Mouse (Mus musculus): Measurements from ENCODE around the gene C2cd2l. TPM values are rescaled to one million over a fixed set of nuclear protein-coding genes. Genes with fewer than 3 reads are reported as not detected.
A peak's percentile ranks its signal among the peaks of the same experiment; 100 is the strongest.
"Not testable (repeated sequence)": the region's sequence is repeated elsewhere in the genome, so short reads cannot be mapped to it uniquely, and the experiment has no call there.

C2cd2l gene
- 46.1 and 54.8 TPM in 2 replicates for total RNA-seq (2015; ENCODE audit: low replicate concordance)
- total RNA-seq (2017; ENCODE audit: low replicate concordance): 70.0 and 83.0 TPM in 2 replicates

DNA sequence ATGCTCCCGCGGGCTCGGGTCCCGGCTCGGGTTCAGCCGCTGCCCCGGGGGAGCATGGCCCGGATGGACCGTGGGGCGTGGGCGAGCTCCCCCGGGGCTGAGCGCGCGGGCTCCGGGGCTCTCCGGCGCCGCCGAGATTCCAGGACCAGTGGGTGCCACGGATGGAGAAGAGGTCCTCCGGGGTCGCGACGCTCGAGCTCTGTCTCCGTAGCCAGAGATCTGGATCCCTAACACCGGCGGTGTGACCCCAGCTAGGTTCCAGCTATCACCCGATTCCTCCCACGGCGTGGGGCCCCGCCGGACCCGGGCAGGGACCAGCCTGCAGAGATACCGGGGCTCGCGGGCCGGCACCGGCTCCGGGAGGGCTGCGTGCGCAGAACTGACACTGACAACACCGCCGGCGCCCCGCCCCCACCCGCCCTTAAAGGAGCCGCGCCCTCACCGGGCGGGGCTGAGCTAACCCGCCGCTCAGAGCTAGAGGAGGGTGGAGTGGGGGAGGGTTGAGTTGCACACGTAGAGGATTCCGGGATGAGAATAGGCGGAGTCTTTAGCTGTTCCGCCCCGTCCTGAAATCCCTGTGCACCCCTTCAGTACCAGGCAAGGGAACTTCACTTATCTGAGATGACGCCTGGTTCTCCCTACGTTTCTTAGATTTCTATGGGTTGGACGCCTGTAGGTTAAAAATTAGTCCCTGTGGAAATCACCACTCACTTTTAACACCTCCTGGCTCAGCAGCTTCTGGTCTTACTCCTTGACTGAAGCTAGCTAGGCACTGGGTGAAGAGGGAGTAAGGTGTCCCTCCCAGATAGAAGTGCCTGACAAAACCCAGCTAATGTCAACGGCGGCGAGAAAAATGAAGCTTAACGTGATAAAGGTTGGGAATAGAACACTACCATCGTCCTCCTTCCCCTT lies at the start of gene C2cd2l:
TSS of gene C2cd2l (minus strand) at position 399 of the 912 bp plus-strand sequence.
- peak; percentile 89 for ATAC-seq (replicated peaks; ENCODE audit: low FRiP score, poor library complexity, severe bottlenecking)

DNA sequence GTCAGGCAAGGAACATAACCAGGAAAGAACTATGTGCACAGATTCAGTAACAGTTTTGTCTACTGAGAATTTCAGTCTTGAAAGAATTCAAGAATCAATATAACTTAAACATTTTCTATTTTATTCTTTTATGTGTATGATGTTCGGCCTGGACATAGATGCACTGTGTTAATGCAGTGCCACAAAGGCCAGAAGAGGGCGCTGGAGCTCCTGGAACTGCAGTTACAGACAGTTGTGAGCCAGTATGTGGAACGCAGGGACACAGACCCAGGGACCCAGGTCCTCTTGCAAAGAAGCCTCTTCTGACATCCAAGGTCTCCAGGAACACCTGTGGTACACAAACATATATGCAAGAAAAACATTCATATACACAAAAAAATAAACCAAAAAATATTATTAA lies 44.4 kb upstream of the C2cd2l start:
- no peak for ATAC-seq (replicated peaks; ENCODE audit: low FRiP score, poor library complexity, severe bottlenecking)

DNA sequence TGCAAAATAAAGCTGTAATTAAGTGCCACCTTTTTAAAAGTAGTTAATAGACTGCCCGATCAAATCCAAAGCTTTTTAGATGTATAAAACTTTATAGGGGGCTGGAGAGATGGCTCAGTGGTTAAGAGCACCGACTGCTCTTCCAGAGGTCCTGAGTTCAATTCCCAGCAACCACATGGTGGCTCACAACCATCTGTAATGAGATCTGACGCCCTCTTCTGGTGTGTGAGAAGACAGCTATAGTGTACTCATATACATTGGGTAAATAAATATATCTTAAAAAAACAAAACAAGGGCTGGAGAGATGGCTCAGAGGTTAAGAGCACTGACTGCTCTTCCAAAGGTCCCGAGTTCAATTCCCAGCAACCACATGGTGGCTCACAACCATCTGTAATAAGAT lies 41.8 kb upstream of the C2cd2l start:
- ATAC-seq (replicated peaks; ENCODE audit: low FRiP score, poor library complexity, severe bottlenecking): not testable (repeated sequence)

DNA sequence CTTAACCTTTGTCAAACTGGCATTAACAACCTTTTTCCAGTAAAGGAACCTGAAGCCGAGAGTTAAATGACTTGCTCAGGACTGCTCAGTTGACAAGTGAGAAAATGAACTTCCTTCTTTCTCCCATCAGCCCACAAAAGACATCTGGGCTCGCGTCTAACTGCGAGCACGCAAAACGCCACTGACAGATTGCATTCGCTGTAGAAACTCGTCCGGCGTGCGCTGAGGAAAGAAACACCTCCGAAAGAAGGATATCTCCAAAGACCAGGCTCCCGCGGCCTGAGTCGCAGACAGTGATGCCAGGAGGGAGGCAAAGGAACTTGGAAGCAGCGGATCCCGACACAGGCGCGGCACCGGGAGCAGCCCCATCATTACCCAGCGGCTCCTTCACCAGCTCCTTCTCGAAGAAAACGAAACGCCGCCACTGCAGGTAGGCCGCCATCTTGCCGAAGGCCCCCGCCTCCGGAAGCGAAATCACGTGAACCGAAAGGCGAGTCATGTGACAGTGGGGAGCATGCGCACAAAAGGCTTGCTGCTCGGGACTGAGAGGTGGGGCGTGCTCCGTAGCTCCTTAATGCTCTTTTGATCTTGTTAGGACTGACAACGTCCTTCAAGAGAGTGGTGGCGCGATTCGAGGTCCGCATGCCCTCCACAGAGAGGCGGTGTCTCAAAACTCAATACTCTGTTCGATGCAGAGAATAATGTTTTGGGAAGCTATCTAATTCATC lies 41.3 kb upstream of the C2cd2l start, which contains the start of gene Vps11:
TSS of gene Vps11 (minus strand) at position 481 of the 728 bp plus-strand sequence.
- ATAC-seq (replicated peaks; ENCODE audit: low FRiP score, poor library complexity, severe bottlenecking): peak; percentile 94

DNA sequence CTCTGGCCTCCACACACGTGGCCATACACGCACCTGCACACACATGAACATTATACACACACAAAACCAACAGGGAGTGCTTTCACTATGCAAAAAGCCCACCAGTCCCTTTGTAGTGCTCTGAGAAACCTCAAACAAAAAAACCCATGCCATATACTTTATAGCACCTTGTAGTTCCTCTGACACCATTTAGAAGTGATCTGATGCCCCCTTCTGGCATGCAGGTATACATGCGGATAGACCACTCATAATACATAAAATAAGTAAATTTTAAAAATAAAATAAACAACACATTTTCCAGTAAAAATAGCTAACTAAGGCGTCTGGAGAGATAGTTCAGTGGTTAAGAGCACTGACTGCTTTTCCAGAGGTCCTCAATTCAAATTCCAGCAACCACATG lies 37.1 kb upstream of the C2cd2l start:
- peak; percentile 60 for ATAC-seq (replicated peaks; ENCODE audit: low FRiP score, poor library complexity, severe bottlenecking)

DNA sequence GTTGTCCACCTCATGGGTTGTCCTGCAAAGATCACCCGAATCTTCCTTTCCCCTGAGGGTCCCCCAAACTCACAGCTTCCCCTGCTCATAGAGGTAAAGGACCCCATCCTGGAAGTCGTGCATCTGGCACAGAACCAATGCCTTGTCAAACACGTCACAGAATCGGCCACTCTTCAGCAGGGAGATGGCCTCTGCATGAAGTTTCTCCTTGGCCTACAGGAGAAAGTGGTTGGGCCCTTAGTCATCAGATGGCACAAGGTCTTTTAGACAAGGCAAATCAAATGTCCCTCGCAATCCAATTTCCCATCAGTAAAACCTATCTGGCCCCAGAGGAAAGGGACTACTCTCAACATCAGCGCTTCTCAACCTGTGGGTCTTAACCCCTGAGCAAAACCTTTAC lies 33.1 kb upstream of the C2cd2l start:
- no peak for ATAC-seq (replicated peaks; ENCODE audit: low FRiP score, poor library complexity, severe bottlenecking)

DNA sequence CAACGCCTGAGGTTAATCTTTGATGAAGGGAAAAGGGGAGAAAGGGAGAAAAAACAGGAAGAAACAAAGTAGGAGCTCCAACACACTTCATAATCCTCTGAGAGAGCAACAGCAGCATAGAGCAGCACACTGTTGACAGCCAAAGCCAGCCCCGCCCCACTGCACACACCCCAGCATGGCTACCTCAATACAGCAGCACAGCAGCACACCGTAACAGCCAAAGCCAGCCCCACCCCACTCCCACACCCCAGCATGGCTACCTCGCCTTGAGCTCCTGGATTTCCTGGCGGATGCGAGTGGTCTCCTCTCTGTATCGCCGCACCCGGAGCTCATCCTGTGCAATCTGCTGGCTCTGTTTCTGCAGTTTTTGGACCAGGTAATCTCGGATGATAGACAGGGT lies 32.3 kb upstream of the C2cd2l start:
- peak; percentile 59 for ATAC-seq (replicated peaks; ENCODE audit: low FRiP score, poor library complexity, severe bottlenecking)

DNA sequence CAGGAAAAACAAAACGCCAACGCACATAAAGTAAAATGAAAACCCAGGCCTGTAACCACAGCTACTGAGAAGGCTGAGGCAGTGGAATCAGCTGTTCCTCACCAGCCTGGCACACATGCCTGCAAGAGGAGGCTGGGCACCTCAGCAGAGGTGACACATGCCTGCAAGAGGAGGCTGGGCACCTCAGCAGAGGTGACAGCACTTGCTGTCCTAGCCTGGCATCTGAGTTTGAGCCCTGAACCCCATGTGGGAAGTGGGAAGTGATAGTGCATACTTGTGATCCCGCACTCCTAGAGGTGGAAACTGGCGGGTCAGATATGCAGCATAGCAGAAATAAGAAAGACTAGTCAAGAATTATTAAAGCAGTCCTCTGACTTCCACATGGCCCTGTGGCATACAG lies 31.3 kb upstream of the C2cd2l start:
- no peak for ATAC-seq (replicated peaks; ENCODE audit: low FRiP score, poor library complexity, severe bottlenecking)

DNA sequence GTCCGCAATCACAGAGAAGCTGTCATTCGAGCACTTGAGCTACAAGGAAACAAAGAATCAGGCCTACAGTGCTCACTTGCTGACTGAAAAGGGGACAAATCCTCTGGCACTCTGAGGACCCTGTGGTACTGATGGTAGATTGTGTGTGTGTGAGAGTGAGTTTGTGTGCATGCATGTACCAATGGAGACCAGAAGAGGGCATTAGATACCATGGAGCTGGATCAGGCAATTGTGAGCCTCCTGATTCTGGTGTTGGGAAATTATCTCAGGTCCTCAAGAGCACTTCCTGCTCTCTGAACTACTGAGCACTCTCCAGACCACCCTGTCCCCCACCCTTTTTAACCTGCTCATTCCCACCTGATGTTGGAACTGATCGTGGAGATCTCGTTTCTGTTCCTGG lies 28.5 kb upstream of the C2cd2l start:
- no peak for ATAC-seq (replicated peaks; ENCODE audit: low FRiP score, poor library complexity, severe bottlenecking)

DNA sequence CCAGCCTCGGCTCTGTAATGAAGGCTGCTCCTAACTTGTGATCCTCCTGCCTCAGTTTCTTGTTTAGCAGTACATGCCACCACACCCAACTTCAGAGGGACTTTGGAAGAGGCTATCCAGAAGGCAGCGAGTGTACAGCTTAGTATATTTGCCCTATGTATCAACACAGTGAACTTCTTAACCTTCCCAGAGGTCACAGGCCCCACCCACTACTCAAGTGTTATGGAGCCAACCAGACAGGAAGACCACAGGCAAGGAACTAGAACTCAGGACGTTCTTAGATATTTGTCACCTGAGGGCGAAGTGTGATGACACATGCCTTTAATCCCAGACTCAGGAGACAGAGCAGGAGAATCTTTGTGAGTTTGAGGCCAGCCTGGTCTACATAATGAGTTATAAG lies 27.5 kb upstream of the C2cd2l start:
- ATAC-seq (replicated peaks; ENCODE audit: low FRiP score, poor library complexity, severe bottlenecking): no peak

DNA sequence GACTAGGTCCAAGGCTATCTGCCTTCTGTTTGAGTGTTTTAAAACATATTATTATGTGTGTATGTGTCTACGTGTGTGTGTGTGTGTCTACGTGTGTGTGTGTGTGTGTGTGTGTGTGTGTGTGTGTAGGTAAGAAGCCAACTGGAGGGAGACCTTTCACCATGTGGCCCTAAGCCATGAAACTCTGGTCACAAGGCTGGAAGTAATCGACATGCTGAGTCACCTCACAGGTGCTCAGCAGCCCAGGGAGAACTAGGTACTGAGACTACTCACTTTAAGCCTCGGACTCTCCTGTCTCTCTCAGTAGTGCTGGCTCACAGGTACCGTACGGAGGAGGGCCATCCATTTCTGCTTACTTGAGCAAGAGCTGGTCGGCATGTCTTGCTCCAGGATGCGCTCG lies 27.1 kb upstream of the C2cd2l start:
- ATAC-seq (replicated peaks; ENCODE audit: low FRiP score, poor library complexity, severe bottlenecking): no peak

DNA sequence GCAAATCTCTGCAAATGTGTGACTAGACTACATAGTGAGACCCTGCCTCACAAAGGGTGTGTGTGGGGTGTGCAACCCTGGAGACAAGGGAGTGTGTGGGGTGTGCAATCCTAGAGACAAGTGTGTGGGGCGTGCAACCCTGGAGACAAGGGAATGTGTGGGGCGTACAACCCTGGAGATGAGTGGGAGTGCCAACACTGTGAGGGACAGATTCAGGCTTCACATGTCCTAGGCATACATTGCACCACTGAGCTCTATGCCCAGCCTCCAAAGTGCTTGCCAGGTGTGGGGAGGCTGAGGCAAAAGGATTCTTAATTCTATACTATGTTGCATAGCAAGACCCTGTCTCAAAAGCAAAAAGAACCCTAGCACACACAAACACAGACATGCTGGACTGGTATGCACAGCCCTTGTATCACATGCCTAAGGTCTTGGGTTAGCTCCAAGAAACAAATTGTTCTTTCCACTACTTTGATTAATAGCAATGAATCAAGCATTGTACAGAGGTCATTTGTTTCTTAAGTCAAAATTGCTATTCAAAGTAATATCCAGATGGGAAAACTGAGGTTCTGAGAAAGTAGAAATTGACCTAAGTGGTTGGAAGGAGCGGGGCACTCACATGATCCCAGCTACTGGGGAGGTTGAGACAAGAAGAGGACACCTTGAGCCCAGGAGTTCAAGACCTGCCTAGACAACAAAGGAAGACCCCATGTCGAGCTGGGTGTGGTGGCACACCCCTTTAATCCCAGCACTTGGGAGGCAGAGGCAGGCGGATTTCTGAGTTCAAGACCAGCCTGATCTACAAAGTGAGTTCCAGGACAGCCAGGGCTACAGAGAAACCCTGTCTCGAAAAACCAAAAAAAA lies 25.7 kb upstream of the C2cd2l start:
- ATAC-seq (replicated peaks; ENCODE audit: low FRiP score, poor library complexity, severe bottlenecking): no peak

DNA sequence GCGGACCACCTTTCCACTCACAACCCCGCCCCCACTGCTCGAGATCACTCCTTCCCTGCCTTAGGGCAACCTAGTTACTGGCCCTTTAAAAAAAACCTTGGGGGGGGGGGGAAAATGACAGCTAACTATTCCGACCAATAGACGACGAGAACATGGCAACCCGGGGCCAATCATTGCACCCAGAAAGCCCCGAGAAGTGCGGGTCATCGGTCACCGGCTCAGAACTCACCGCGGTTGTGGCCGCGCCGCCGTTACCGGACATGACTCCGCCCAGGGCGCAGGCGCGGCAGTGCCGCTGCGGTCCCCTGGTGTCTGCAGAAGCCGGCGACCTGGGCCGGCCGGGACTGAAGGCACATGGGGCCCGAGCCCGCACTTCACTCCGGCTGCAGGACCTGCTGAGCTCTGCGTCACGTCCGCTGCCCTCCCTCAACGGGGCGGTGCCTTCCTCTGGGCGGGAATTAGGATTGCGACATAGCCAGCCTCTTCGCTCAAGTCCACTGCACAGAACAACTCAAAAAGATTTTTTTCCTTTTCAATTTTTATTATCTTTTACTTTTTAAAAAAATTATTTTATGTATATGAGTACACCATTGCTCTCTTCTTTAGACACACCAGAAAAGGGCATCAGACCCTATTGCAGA lies 23.8 kb upstream of the C2cd2l start, which contains the start of gene Hmbs:
TSS of gene Hmbs (minus strand) at position 448 of the 641 bp plus-strand sequence.
- peak; percentile 67 for ATAC-seq (replicated peaks; ENCODE audit: low FRiP score, poor library complexity, severe bottlenecking)

DNA sequence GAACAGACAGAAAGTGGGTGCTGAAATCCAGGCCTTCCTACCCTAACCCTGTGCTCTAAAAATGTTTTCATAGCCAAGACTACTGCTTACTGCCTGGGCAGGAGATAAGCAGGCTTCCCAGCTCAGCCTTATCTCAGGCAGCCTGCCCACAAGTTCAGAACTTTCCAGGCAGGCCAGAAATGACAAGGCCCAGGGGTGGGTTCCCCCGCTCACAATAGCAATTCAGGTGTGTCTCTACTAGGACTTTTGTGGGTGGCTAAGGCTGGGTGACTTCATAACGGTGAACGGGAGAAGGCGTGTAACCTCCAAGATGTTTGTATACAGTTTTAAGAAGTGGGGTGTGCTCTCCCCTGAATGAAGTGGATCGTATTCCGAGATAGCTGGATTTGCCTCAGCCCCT lies 23.2 kb upstream of the C2cd2l start:
- peak; percentile 64 for ATAC-seq (replicated peaks; ENCODE audit: low FRiP score, poor library complexity, severe bottlenecking)

DNA sequence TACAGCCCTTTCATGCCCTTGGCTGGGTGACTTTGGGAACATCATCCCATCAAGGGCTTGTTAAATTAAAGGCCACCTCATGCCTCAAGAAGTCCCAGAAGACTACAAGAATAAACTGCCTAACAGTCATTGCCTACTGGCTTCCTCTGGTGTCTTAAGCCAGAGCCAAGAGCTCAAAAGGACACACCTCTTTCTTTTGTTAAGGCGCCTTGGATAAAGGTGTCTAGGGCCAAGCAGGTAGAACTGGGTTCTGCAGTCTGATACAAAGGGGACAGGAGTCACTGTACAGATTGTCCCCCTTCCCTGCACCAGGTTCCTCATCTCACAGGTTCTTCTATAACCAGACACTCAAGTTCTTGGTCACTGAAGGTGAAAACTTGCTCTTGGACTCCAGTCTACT lies 22.5 kb upstream of the C2cd2l start:
- ATAC-seq (replicated peaks; ENCODE audit: low FRiP score, poor library complexity, severe bottlenecking): peak; percentile 3; the same call in 1 of the 2 replicates

DNA sequence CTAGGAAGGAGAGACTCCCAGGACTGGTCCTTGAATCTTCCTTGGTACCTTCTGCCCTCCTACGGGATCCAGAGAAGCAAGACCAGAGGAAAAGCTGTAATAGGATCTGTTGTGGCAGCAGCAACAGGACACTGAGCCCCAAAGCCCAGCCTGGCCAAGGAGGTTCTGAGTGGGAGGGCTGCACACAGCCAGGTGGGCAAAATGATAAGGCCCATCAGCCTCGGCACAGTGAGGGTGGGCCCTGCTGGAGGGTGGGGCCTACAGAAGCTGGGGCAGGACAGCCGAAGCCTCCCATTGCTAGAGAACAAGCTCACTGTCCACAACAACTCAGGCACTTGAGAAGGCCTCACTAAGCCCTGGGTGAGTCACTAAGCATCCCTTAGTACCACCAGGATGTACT lies 22.1 kb upstream of the C2cd2l start:
- peak; percentile 71 for ATAC-seq (replicated peaks; ENCODE audit: low FRiP score, poor library complexity, severe bottlenecking)

DNA sequence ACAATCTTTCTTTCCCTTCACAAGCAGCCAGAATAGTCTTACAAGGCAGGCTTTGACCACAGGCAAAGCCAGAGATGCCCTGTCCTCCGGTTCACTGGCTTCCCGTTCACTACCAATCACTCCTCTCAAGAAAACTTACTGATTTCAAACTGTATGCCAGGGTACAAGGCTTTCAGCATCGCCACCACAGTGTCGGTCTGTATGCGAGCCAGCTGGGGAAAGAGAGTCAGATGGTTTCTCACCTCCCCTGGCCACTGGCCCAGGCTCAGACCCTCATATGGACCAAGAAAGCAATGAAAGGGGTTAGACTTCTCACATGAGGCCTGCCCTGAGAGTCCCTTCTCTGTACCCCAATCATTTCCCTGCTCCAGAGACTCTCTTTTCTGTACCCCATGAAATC lies 21.4 kb upstream of the C2cd2l start:
- no peak for ATAC-seq (replicated peaks; ENCODE audit: low FRiP score, poor library complexity, severe bottlenecking)

DNA sequence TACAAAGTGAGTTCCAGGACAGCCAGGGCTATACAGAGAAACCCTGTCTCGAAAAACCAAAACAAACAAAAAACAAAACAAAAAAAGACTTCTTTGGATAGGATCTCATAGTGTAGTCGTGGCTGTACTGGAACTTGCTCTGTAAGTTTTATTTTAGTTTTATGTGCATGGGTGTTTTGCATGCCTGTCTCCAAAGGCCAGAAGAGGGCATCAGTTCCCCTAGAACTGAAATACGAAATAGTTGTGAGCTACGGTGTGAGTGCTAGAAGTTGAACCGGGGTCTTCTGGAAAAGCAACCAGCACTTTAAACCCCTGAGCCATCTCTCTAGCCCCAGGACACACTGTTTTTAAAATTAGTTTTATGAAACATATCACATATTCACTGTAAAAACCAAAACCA lies 18.5 kb upstream of the C2cd2l start:
- ATAC-seq (replicated peaks; ENCODE audit: low FRiP score, poor library complexity, severe bottlenecking): no peak

DNA sequence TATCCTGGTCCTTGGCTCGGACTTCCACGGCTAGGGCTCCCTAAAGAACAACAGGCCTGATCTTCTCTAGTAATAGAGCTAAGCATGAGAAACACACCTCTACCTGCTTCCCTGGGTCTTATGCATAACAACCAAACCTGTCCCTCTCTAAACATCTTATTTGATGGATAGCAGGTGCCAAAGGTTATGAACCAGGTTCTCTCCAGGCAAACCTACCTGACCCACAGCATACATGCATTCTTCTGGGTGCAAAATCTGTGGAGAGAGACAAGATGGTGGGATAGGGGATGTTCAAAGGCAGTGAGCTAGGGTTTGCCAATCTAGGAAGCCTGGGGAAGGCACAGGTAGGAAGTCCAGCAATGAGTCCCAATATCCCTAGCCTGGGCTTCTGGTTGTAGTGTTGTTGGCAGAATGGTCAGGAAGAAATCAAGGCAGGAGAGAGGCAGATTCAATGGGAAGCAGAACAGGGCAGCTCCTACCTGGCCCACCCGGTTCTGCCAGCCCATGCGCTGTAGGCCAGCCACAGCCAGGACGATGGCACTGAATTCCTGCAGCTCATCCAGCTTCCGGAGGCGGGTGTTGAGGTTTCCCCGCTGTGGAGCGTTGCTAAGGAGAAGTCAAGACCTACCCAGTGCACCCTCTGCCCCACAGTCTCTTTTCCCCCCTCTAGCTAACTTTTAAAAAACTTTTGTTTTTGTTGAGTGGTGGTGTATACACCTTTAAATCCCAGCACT lies 17.5 kb upstream of the C2cd2l start:
- ATAC-seq (replicated peaks; ENCODE audit: low FRiP score, poor library complexity, severe bottlenecking): no peak
